Mouse (Mus musculus): ENCODE data around the gene Slc25a27.

The Slc25a27 gene

DNA sequence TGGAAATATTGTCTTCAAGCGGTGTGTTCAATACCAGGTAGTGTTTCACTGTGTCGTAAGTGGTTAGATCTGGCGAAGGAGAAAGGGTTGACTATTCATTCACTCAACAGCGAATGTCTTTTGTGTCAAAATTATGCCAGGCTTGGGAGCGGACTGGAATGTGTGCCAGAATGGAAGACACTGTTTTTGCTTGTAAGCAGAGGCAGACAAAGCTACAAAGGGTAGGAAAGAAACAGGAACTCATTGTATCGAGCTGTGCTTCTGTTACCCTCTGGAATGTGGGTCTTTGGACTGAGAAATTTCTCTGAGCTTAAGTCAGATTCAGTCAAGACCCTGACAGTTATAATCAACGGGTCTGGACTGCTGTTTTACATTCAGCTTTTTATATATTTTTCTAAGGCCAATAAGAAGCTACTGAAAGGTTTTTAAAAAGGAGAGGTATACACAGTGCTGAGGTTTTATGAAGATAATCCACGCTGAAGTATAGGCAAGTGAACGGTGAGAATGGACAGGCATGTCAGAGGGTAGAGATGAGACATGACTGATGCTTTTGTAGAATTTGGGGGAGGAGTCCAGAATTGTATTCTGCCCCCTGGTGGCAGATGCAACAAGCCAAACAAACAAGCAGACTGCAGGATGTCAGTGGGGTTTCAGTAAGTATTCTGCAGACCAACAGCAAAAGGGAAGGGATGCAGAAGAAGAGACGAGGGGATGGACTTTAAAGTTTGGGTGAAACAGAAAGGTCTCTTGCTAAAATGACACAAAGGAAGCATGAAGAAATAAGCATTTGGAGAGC is 17.2 kb downstream of the Slc25a27 start:
- in situ Hi-C loops (cut with MboI, MseI): no loop called here

DNA sequence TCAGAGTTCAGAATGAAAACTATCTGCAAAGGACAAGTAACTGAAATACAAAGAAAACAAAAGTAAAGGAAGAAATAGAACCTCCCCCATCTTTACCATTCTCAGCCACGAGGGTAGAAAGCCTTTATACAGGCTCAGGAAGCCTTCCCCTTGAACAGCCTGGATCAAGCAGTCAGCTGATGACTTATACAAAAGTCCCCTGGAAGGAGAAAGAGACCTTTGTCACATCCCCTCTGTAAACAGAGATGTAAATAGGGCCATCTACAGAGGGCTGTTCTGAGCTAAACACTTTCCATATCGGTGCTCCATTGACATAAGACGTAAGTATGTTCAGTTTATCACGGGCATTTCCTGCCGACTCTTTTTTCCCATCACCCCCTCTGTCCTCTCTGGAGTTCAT is 20.1 kb downstream of the Slc25a27 start:
- in situ Hi-C loops (cut with MboI, MseI): no loop called here

DNA sequence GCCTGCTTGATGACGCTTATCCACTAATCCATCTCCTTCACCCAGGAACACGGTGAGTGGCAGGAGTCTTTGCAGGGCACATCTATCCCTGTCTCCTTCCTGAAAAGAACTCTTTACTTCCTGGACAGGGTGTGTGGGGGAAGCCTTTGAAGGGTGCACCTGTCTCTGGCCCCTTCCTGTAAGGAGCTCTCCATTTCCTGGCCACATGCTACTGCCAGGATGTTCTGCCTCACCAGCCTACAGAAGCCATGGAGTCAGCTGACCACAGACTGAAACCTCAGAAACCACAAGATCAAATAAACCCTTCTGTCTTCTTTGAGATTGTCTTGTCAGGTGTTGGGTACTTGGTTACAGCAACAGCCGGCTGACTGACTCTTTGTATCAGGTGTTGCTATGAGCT is 21.9 kb downstream of the Slc25a27 start:
- in situ Hi-C loops (cut with MboI, MseI): no loop called here

DNA sequence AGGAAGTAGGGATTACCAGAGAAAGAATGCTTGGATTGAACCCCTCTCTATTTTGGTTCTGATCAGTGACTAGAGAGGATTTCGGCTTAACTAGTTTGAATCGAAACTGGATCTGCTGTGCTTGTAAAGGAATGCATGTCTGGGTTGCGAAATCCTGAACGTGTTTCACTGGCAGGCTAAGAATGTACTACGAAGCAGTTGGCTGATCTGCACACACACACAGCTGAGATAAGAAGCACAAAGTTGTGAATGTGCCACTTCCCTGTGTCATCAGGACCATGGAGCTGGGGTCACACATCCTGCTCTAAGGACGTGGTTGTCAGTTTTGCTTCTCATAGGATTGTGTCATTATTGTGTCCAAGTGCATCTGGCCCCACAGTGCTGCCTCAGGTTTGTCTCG is 22.6 kb downstream of the Slc25a27 start:
- in situ Hi-C loops (cut with MboI, MseI): no loop called here

DNA sequence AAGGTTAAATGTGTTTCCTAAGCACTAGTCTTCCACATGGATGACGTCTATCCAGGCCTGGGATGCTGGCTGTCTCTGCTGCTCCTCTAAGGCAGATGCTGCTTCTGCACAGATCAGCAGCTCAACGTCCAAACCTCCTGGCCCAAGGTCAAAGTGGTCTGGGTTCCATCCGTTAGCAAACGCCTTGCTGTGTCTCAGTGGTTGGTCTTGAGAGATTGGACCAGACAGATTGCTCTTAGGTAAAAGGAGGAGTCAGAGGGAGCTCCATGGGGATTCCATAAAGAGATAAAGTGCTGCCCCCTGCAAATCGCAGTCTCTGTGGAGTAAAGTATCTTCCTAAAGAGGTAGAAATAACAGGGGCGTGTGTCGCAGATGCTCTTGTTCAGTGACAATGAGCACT is 23.8 kb downstream of the Slc25a27 start:
- in situ Hi-C loops (cut with MboI, MseI): no loop called here

DNA sequence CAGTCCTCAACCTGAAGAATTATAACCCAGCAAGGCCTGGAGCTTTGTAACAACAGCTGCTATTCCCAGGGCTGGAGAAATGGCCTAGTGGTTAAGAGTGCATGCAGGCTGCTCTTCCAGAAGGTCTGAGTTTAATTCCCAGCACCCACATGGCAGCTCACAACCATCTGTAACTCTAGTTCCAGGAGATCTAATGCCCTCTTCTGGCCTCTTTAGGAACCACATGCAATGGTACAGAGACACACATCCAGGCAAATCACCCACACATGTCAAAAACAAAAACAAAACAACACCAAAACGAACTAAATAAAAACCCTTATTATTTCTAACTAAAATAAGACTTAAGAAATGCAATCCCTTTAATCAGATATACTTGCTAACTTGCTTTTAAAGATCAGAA is 26.2 kb downstream of the Slc25a27 start:
- in situ Hi-C loops (cut with MboI, MseI): no loop called here

DNA sequence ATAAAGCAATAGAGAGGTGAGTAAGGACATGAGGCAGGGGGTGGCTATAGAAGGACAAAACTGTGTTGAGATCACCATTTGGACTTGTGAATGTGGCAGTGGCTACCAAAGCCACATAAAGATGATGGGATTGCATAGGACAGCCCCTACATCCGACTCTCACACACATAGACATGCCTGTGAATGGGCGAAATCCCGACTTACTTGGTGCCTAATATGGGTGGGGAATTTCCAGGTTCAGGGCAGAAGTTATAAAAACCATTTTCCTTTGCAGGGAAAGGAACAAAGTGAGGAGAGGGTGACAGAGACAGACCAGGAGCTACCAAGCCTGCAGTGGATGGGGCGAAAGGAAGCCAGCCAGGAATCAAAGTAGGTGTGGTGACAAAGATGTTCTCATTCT is 29.9 kb downstream of the Slc25a27 start:
- in situ Hi-C loops (cut with MboI, MseI): no loop called here

DNA sequence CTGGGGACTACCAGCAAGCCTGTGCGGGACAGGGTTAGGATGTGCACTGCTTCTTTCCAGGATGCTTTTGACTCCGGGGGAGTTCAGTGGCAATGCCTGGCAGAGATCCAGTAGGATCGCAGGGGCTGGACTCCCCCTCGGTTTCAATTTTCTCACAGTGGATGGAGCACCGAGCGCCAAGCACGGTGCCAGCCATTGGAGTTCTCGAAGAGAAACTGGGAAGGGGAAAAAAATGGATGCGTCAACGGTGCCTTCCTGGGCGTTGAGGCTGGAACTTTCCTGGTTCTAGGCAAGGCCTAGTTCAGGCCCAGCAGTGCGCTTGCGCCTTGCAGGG is 36.6 kb downstream of the Slc25a27 start:
- in situ Hi-C loops (cut with MboI, MseI): no loop called here

DNA sequence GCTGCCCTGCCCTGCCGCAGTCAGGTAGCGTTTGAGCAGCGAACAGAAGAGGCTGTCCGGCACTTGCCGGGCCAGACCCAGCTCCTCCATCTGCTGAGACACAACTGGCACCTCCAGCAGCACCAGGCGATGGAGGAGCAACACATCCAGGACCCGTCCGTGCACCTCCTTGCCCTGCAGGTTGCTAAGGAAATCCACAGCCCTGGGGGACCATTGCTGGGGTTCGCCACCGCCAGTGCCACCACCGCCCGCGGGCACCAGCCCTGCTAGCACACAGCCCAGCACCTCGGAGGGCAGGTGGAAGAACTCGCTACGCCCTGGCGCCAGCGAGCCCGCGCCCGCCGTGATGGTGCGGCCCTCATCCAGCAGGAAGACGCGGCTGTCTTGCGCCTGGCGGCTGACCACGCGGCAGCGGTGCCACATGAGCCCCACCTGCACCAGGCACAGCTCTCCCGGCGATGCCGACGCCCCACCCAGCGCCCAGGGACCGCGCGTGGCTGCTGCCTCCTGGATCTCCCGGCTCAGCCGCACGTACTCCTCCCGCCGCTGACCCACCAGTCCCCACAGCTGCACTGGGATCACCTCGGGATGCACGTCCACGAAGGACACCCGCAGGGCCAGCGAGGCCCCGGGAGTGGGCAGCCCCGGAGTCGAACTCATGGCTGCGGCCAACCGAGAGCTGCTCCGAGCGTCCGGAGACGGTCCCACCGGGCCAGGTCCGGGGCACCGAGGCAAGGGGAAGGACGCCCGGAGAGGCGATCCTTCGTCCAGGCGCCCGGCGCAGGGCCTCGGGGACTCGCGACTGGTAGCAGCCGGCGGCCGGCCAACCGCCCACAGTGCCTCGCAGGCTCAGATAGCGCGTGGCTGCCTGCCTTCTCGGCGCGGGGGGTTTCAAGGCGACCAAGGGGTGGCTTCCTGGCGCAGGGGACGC is 37.3 kb downstream of the Slc25a27 start, which contains the start of gene Tdrd6:
Gene Tdrd6 (minus strand): TSS at position 804 of the 931 bp plus-strand sequence.
- in situ Hi-C loops (cut with MboI, MseI): no loop called here

DNA sequence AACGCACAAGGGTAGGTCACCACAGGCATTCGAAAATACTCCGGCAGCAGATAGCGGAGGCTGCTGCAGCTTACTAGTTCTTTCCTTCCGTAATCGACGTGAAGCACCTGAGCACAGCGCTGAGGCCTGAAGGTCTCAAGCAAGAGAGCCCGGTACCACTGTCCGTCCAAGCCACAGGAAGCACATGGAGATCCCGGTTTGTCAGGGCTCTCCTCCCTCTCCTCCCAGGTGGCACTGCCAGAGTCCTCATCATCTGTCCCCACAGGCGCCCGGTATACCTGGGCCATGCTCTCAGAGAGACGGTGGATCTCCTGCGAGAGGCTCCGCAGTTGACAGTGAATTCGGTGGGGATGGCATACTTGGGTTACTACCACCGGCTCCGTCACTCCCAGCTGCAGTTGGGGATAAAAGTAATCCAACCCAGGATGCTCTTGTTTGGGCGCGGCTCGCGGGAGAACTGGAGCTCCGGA is 38.0 kb downstream of the Slc25a27 start:
- in situ Hi-C loops (cut with MboI, MseI): no loop called here

DNA sequence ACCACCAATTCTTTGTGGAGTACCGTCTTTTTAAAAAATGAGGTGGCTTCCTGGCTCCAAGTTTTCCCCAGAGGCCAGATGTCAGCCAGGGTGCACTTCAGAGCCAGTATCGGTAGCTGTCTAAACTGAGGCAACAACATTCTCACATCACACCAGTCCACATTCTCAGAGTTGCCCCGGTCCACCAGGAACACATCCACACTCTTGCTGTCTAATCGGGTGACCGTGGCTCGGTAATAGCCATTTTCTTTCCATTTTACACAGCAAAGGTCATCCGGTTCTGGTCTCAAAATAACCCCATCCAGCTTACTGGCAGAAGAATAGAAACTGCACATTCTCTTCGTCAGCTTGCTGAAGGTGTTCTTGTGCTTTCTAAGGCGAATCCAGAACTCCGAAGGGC is 38.8 kb downstream of the Slc25a27 start:
- in situ Hi-C loops (cut with MboI, MseI): no loop called here

DNA sequence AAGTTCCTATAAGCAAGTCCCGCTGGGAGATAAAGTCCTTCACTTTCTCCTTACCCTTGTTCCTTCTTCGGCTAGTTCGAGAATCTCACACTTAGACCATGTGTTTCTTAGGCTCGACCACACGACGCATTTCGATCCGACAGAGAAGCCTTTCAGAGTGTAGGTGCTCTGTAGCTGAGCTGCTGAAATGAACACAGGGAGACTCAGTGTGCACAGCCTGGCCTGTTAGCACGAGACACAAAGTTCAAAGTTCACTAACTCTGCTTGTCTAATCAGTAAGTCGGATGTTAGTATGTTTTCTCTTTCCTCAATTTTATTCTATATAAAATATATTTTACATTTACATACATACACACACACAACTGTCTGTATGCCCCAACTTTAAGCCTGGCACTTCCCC is 44.9 kb downstream of the Slc25a27 start:
- in situ Hi-C loops (cut with MboI, MseI): no loop called here

DNA sequence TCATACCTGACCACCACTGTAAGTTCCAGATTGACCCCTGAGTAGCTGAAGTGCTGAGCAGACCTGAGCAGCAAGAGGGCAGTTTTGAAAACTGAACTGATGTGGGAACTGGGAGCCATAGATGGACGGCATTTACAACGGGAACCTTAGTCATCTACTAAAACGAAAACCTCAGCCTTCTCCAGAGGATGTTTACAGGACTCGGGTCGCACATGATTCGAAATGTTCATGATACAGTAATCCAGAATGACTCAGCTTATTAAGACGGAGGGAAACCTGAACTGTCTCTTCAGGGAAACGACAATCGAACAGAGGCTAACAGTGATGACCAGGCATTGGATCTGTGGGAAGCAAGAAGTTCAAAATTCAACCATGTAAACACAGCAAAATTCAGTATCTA is 47.9 kb downstream of the Slc25a27 start:
- in situ Hi-C loops (cut with MboI, MseI): no loop called here

DNA sequence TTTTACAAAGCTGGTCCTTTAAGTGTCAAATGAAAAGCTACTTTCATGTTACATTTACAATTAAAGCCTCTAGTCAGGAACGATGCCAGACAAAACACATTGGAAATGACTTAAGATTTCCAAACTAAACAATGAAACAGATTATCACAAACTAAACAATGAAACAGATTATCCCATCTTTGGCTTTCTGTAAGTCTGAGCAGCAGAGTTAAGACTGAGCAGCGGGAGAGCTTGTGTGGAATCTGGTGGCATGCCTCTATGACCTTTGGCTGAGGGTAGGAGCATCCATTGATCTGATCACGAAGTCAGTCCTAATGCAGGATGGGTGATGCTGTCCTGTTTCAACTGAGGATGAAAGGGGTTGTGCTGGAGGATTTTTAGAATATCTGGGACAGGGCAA is 54.8 kb downstream of the Slc25a27 start:
- in situ Hi-C loops (cut with MboI, MseI): no loop called here

DNA sequence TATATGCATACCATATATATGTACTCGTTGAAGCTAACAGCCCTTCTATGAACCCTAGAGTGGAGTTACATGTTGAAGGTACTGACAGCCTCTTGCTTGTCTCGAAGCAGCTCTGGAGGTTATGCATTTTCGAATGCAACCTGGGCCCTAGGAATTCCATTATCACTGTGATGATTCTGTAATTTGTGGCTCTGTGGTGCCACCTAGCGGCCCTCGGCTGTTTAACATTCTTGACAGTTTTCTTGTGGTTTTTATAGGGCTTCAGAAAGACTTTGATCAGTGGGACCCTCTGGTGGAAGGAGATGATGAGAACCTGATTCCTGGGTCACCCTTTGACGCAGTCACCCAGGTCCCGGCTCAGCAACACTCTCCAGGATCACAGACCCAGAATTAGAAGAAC is 55.4 kb downstream of the Slc25a27 start:
- in situ Hi-C loops (cut with MboI, MseI): no loop called here

DNA sequence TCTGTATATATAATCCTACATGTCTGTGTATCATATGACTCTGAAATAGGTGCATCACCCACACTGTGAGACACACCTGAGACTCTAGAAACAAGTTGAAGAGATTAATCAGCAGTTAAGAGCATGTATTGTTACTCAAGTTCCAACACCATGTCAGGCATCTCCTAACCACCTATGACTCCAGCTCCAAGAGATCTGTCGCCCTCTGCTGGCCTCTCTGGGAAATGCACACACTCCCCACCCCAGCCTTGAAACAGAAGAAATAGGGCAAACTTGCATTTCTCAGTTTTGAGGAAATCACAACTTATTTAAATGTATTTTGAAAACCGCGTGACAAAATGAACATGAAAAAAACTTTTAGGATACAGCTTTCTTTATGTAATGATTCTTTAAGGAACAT is 60.3 kb downstream of the Slc25a27 start:
- in situ Hi-C loops (cut with MboI, MseI): loop anchor here (10.0 kb wide), 1 partner anchor 342 kb away; no protein-coding TSS in a partner anchor

DNA sequence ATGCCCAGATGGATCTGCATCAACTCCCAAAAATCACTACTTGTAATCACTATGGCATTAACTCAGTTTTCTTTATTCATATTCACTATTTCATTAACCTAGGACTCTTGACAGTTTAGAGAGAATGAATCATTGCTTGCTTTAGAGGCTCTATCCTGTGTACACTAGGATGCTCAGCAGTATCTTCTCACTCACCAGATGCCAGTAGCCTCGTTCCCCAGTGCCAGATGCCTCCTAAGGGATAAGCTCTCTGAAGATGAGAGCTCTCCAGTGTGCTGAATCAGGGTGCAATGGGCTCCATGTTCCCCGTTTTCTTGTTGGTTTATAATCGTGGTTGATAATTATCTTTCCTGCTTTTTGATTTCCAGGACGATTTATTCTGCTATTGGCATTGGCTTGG is 68.3 kb downstream of the Slc25a27 start:
- in situ Hi-C loops (cut with MboI, MseI): no loop called here

DNA sequence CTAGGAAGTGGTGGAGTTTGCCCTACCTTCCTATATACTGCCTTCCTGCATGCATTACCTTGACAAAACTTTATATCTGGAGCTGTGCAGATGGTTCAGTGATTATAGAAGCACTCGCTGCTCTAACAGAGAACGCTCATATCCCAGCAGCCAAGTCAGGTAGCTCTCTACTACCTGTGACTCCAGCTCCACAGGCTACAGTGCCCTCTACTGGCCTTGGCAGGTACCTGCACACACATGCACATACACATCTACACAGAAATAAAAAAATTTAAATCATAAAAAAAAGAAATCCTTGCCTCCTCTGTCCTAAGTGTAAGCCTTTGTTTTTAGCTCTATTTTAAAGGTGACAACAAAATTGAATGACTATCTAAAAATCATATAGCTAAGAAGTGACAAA is 69.3 kb downstream of the Slc25a27 start:
- in situ Hi-C loops (cut with MboI, MseI): no loop called here

DNA sequence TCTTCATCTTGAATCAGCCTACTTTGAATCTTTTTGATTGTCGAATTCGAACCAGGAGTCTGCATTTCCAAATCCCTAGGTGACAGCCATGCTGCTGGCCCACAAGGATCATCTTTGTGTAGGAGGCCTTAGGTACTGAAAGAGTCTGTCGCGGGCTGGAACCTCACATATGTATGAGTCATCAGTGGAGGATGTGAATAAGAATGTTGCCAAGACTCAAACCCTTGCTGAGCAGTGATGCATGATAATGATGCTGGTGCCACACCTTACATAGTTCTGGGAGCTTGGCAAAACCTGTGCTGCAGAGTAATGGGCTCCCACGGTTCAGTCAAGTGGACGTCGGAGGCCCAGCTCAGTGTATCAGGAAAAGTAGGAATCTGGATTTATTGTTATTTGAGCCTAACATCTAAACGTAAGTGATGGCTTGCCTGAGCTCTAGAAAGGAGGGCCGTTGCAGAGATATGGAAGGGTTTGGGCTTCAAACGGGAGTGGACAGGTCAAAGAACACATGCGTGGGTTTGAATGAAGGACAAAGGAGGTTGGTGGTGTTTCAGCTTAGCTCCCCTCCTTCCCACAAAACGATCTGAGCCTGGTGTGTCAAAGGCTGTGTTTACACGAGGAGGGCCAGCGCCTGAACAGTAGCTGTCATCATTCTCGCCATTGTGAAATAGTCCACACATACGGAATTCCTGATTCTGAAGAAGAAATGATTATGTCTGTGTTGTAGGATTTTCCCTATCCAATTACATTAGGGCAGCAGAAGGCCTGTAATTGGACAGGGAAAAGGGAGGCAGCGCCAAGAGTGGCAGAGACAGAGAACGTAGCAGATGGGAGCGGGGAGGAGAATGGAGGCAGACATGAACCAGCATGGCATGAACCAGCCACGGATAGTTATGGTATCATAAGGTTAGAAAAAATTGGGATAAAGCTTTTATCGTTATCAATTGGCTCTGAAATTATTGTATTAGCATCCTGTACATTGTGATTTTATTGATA is 74.4 kb downstream of the Slc25a27 start:
- in situ Hi-C loops (cut with MboI, MseI): loop anchor here (5.0 kb wide), 1 partner anchor 70 kb away; no protein-coding TSS in a partner anchor

All from T-helper 1 cell (primary cell).